In genomic region chr4:62628547-62628946, GRCm38 (mm10) we compare ENCODE assay signal across 25 mouse cellular contexts.
A peak's percentile ranks its signal among the peaks of the same experiment; 100 is the strongest.
DNase-seq lines count a peak whose midpoint lies in the region; ATAC-seq and TF ChIP-seq lines count a peak whose summit lies in the region.
"Had no signal": no experiment of that assay in that cellular context is flagged by ENCODE, and none has a peak within 500 bp of the region (broad histone marks: within the 10 kb centered on the region; RNA-seq: fewer than 3 reads in every experiment).

No protein-coding gene starts in this region.

- H3K4me1 ChIP-seq in heart, embryonic 13.5 days, result peaks cover 80% of the 10 kb centered on the region
- H3K4me1 ChIP-seq in stomach, embryonic 15.5 days, result peaks cover 38% of the 10 kb centered on the region
- peaks cover 2% of the 10 kb centered on the region; the same call in 1 of the 2 replicates for H3K4me1 ChIP-seq in stomach, postnatal 0 days (replicated peaks; ENCODE audit: control insufficient read depth, insufficient read depth)

- H3K9ac ChIP-seq in heart, embryonic 13.5 days, result 0 out of 2 replicates have a peak overlapping the region, but pooled peaks have one; percentile 16
- H3K9ac ChIP-seq in stomach, embryonic 15.5 days, result no peak overlapping the region
- no peak overlapping the region for H3K9ac ChIP-seq in stomach, postnatal 0 days (ENCODE audit: low read length)
- H3K9ac ChIP-seq: embryonic facial prominence, embryonic 12.5 days; forebrain, embryonic 12.5 days; heart, embryonic 15.5 days; kidney, embryonic 15.5 days; limb, embryonic 13.5 days; liver, embryonic 13.5 days; midbrain, embryonic 15.5 days had no signal

- H3K27me3 ChIP-seq in heart, embryonic 13.5 days (replicated peaks), result peaks cover 66% of the 10 kb centered on the region
- H3K27me3 ChIP-seq in stomach, embryonic 15.5 days (replicated peaks), result no peaks in the 10 kb centered on the region
- H3K27me3 ChIP-seq in stomach, postnatal 0 days (ENCODE audit: control insufficient read depth, insufficient read depth, low read length), result no peaks in the 10 kb centered on the region
- H3K27me3 ChIP-seq: embryonic facial prominence, embryonic 12.5 days; forebrain, embryonic 12.5 days; kidney, embryonic 15.5 days; limb, embryonic 13.5 days; liver, embryonic 13.5 days; midbrain, embryonic 15.5 days had no signal

- peak; percentile 73 for DNase-seq in adrenal gland, postnatal 10 days
- DNase-seq in adrenal gland, adult 8-10 months, result no peak
- DNase-seq in heart, postnatal 14 days, result no peak
- no peak for DNase-seq in stomach, postnatal 0 days (ENCODE audit: low spot score)
- no peak for DNase-seq in testis, postnatal 14 days (ENCODE audit: low spot score)
- DNase-seq in cerebellum, adult 11-12 months, result no peak
- DNase-seq: cerebellum, adult 18-20 months; cerebellum, postnatal 14 days; kidney, adult 11 months; kidney, postnatal 4 days; liver, embryonic 13.5 days; lung, adult 2 months; spleen, adult 18-20 months; thymus, adult 18-20 months; thymus, postnatal 36 days had no signal

- WGBS in heart, embryonic 13.5 days, result 86% methylated on average over 7 of the region's 7 CpGs
- 65% methylated on average over 7 of the region's 7 CpGs for WGBS in stomach, embryonic 15.5 days
- 58% methylated on average over 7 of the region's 7 CpGs for WGBS in stomach, postnatal 0 days

- H3K27ac ChIP-seq in heart, embryonic 13.5 days (replicated peaks), result 0 out of 2 replicates have a peak overlapping the region, but pooled peaks have one; percentile 59
- peak overlapping the region; percentile 49 for H3K27ac ChIP-seq in stomach, embryonic 15.5 days
- no peak overlapping the region for H3K27ac ChIP-seq in stomach, postnatal 0 days (replicated peaks)
- H3K27ac ChIP-seq: limb, embryonic 13.5 days; liver, embryonic 13.5 days; midbrain, embryonic 15.5 days had no signal

- H3K9me3 ChIP-seq in heart, embryonic 13.5 days, result no peaks in the 10 kb centered on the region
- H3K9me3 ChIP-seq in stomach, embryonic 15.5 days, result no peaks in the 10 kb centered on the region
- H3K9me3 ChIP-seq in stomach, postnatal 0 days (ENCODE audit: control insufficient read depth, low read length), result no peaks in the 10 kb centered on the region
- H3K9me3 ChIP-seq: embryonic facial prominence, embryonic 12.5 days; forebrain, embryonic 12.5 days; heart, embryonic 15.5 days; kidney, embryonic 15.5 days; limb, embryonic 13.5 days; liver, embryonic 13.5 days; megakaryocyte, embryonic 14.5 days; midbrain, embryonic 15.5 days had no signal

- intact Hi-C loops in heart, postnatal 14 days (cut with DNase I), result no loop called here

- H3K36me3 ChIP-seq in heart, embryonic 13.5 days, result peaks cover 20% of the 10 kb centered on the region; the same call in 1 of the 2 replicates
- H3K36me3 ChIP-seq in stomach, embryonic 15.5 days, result no peaks in the 10 kb centered on the region
- H3K36me3 ChIP-seq in stomach, postnatal 0 days (ENCODE audit: control insufficient read depth, insufficient read depth, low read length), result peaks cover 4% of the 10 kb centered on the region; the same call in 1 of the 2 replicates
- H3K36me3 ChIP-seq: embryonic facial prominence, embryonic 12.5 days; heart, embryonic 15.5 days; limb, embryonic 13.5 days; liver, embryonic 13.5 days; midbrain, embryonic 15.5 days had no signal

- TF ChIP-seq CTCF in stomach, postnatal 0 days (IDR thresholded peaks at IDR 0.05; ENCODE audit: low read depth), result no peak

- no peak for ATAC-seq in heart, embryonic 13.5 days (ENCODE audit: extremely low read depth, insufficient number of reproducible peaks, low FRiP score, low TSS enrichment)
- ATAC-seq in stomach, embryonic 15.5 days (ENCODE audit: insufficient read depth, low FRiP score, low read depth), result no peak
- no peak for ATAC-seq in stomach, postnatal 0 days (ENCODE audit: low FRiP score, low TSS enrichment)
- ATAC-seq: CD4-positive, CD25-positive, alpha-beta regulatory T cell, adult 4 months; midbrain, embryonic 15.5 days had no signal

- H3K4me3 ChIP-seq in heart, embryonic 13.5 days, result no peak overlapping the region
- H3K4me3 ChIP-seq in stomach, embryonic 15.5 days (replicated peaks), result no peak overlapping the region
- H3K4me3 ChIP-seq in stomach, postnatal 0 days (ENCODE audit: low read depth, low read length), result no peak overlapping the region
- H3K4me3 ChIP-seq: embryonic facial prominence, embryonic 12.5 days; forebrain, embryonic 12.5 days; heart, embryonic 15.5 days; kidney, embryonic 15.5 days; limb, embryonic 13.5 days; liver, embryonic 13.5 days; megakaryocyte, embryonic 14.5 days; midbrain, embryonic 15.5 days had no signal

- no peak overlapping the region for H3K4me2 ChIP-seq in heart, embryonic 13.5 days
- no peak overlapping the region for H3K4me2 ChIP-seq in stomach, embryonic 15.5 days
- H3K4me2 ChIP-seq in stomach, postnatal 0 days (replicated peaks; ENCODE audit: low read depth), result no peak overlapping the region
- H3K4me2 ChIP-seq: embryonic facial prominence, embryonic 12.5 days; forebrain, embryonic 12.5 days; heart, embryonic 15.5 days; kidney, embryonic 15.5 days; limb, embryonic 13.5 days; liver, embryonic 13.5 days; midbrain, embryonic 15.5 days had no signal

- no peak for TF ChIP-seq EP300 in stomach, postnatal 0 days (optimal IDR thresholded peaks at IDR 0.05)
